Mouse (Mus musculus): ENCODE data around the gene Man2c1.

DNA sequence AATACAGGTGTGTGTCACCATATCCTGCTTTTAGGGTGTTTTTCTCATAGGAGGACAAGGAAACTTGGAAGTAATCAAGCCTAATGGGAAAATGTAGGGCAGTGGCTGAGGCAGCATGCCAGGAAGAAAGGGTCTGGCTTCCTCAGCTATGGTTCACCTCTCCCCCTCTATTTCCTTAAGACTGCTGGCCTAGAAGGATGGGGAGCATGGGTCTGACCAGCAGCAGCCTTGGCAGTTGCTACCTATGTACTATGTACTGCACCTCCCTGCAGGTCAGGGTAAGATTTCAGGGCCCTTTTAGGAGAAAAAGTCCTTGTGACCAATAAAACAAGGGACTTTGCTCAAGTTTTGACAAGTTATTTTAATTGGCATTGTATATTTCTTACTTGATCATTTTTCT, 849 bp upstream of the Man2c1 start:
- TF ChIP-seq MEF2A (IDR thresholded peaks at IDR 0.05; ENCODE audit: borderline replicate concordance, low read depth, low read length) (no peak), CTCF (conservative IDR thresholded peaks at IDR 0.05 in 1 of 2, IDR thresholded peaks at IDR 0.05 in 1 of 2; ENCODE audit: low read depth in 2 of 2, low read length in 2 of 2) (no peak), BHLHE40 (IDR thresholded peaks at IDR 0.05; ENCODE audit: low read depth, low read length) (no peak), POLR2A (IDR thresholded peaks at IDR 0.05; ENCODE audit: low read depth, low read length) (no peak), ZNF384 (IDR thresholded peaks at IDR 0.05; ENCODE audit: low read depth, low read length) (no peak), CHD2 (IDR thresholded peaks at IDR 0.05; ENCODE audit: low read length) (no peak), NRF1 (IDR thresholded peaks at IDR 0.05; ENCODE audit: low read depth, low read length) (no peak)
